Mouse (Mus musculus): ENCODE results near the gene Eif2b4. TPM values are rescaled to one million over a fixed set of nuclear protein-coding genes. Genes with fewer than 3 reads are reported as not detected.

Eif2b4 gene
- polyA plus RNA-seq, 1 experiment from 2014 or later: 81.4 TPM

GRCm38 (mm10) chr5:31179766-31180630, 13.2 kb downstream of the Eif2b4 start, which contains the start of the genes Gm29609 and Gtf3c2:
Gene Gm29609, minus strand, starts transcription at chr5:31179911.
Gene Gtf3c2, minus strand, starts transcription at chr5:31180144.
- peak; percentile 94 for DNase-seq (ENCODE audit: low spot score)
- peaks cover 12% of the 10 kb centered on the region; the same call in 1 of the 2 replicates for H3K4me1 ChIP-seq
- peak within 1 kb of the TSS; percentile 71 for H3K4me3 ChIP-seq
- H3K27me3 ChIP-seq (replicated peaks; ENCODE audit: low read depth, poor library complexity, severe bottlenecking): no peaks in the 10 kb centered on the region
- H3K36me3 ChIP-seq (replicated peaks): peaks cover 17% of the 10 kb centered on the region
- peak within 1 kb of the TSS; percentile 94 for H3K27ac ChIP-seq (replicated peaks)
- WGBS: under 1% methylated on average over 59 of the region's 59 CpGs
- no peaks in the 10 kb centered on the region for H3K9me3 ChIP-seq

- no peaks in the 10 kb centered on the region for H3K27me3 ChIP-seq (replicated peaks; ENCODE audit: low read depth, poor library complexity, severe bottlenecking)
- peak overlapping the region; percentile 71 for H3K4me3 ChIP-seq
- WGBS: under 1% methylated on average over 25 of the region's 25 CpGs
- peaks cover 12% of the 10 kb centered on the region; the same call in 1 of the 2 replicates for H3K4me1 ChIP-seq
- DNase-seq (ENCODE audit: low spot score): peak; percentile 59
- H3K36me3 ChIP-seq (replicated peaks): peaks cover 24% of the 10 kb centered on the region
- H3K27ac ChIP-seq (replicated peaks): peak overlapping the region; percentile 94
- no peaks in the 10 kb centered on the region for H3K9me3 ChIP-seq
These were observed 13.9 kb downstream of the Eif2b4 start for GRCm38 (mm10) chr5:31179301-31179765.

- Histone ChIP-seq H3K27me3 (replicated peaks; ENCODE audit: low read depth, poor library complexity, severe bottlenecking) (no peaks in the 10 kb centered on the region), H3K36me3 (replicated peaks) (peaks cover 99% of the 10 kb centered on the region), H3K27ac (replicated peaks) (no peak overlapping the region), H3K4me1 (no peaks in the 10 kb centered on the region), H3K4me3 (no peak overlapping the region), H3K9me3 (no peaks in the 10 kb centered on the region)
- WGBS: 90% methylated on average over 4 of the region's 4 CpGs
- DNase-seq (ENCODE audit: low spot score): no peak
These were observed 24.6 kb downstream of the Eif2b4 start for GRCm38 (mm10) chr5:31168630-31169029.

GRCm38 (mm10) chr5:31164878-31165277, 28.4 kb downstream of the Eif2b4 start:
- Histone ChIP-seq H3K4me1 (no peaks in the 10 kb centered on the region), H3K36me3 (replicated peaks) (peaks cover 100% of the 10 kb centered on the region), H3K27ac (replicated peaks) (no peak overlapping the region), H3K27me3 (replicated peaks; ENCODE audit: low read depth, poor library complexity, severe bottlenecking) (no peaks in the 10 kb centered on the region), H3K4me3 (no peak overlapping the region), H3K9me3 (no peaks in the 10 kb centered on the region)
- DNase-seq (ENCODE audit: low spot score): no peak
- 94% methylated on average over 1 of the region's 1 CpGs for WGBS

GRCm38 (mm10) chr5:31162462-31162861, 30.8 kb downstream of the Eif2b4 start:
- Histone ChIP-seq H3K36me3 (replicated peaks) (peaks cover 100% of the 10 kb centered on the region), H3K4me3 (no peak overlapping the region), H3K27me3 (replicated peaks; ENCODE audit: low read depth, poor library complexity, severe bottlenecking) (no peaks in the 10 kb centered on the region), H3K9me3 (no peaks in the 10 kb centered on the region), H3K27ac (replicated peaks) (no peak overlapping the region), H3K4me1 (no peaks in the 10 kb centered on the region)
- DNase-seq (ENCODE audit: low spot score): no peak

GRCm38 (mm10) chr5:31154152-31154553, 39.1 kb downstream of the Eif2b4 start, which contains the start of gene Mpv17:
Gene Mpv17, minus strand, starts transcription at chr5:31154251.
- WGBS: under 1% methylated on average over 19 of the region's 19 CpGs
- Histone ChIP-seq H3K36me3 (replicated peaks) (peaks cover 63% of the 10 kb centered on the region), H3K4me1 (peaks cover 10% of the 10 kb centered on the region), H3K27me3 (replicated peaks; ENCODE audit: low read depth, poor library complexity, severe bottlenecking) (no peaks in the 10 kb centered on the region), H3K9me3 (no peaks in the 10 kb centered on the region), H3K27ac (replicated peaks) (peak within 1 kb of the TSS; percentile 84), H3K4me3 (peak within 1 kb of the TSS; percentile 67)
- DNase-seq (ENCODE audit: low spot score): peak; percentile 89

GRCm38 (mm10) chr5:31153516-31154151, 39.6 kb downstream of the Eif2b4 start:
- DNase-seq (ENCODE audit: low spot score): no peak
- H3K4me1 ChIP-seq: peaks cover 10% of the 10 kb centered on the region
- whole genome bisulfite sequencing: 42% methylated on average over 6 of the region's 6 CpGs

GRCm38 (mm10) chr5:31151746-31152145, 41.5 kb downstream of the Eif2b4 start:
- 90% methylated on average over 3 of the region's 3 CpGs for WGBS
- no peak for DNase-seq (ENCODE audit: low spot score)

More at GRCm38 (mm10) chr5:31153516-31154151, 39.6 kb downstream of the Eif2b4 start:
- H3K36me3 ChIP-seq (replicated peaks): peaks cover 60% of the 10 kb centered on the region
- H3K9me3 ChIP-seq: no peaks in the 10 kb centered on the region
- H3K4me3 ChIP-seq: peak overlapping the region; percentile 67
- peak overlapping the region; percentile 84 for H3K27ac ChIP-seq (replicated peaks)
- no peaks in the 10 kb centered on the region for H3K27me3 ChIP-seq (replicated peaks; ENCODE audit: low read depth, poor library complexity, severe bottlenecking)

GRCm38 (mm10) chr5:31149781-31150180, 43.4 kb downstream of the Eif2b4 start:
- DNase-seq (ENCODE audit: low spot score): no peak
- WGBS: 90% methylated on average over 4 of the region's 4 CpGs
- no peaks in the 10 kb centered on the region for H3K9me3 ChIP-seq
- H3K36me3 ChIP-seq (replicated peaks): peaks cover 55% of the 10 kb centered on the region
- no peak overlapping the region for H3K27ac ChIP-seq (replicated peaks)
- no peaks in the 10 kb centered on the region for H3K27me3 ChIP-seq (replicated peaks; ENCODE audit: low read depth, poor library complexity, severe bottlenecking)
- peaks cover 10% of the 10 kb centered on the region for H3K4me1 ChIP-seq
- no peak overlapping the region for H3K4me3 ChIP-seq

More at GRCm38 (mm10) chr5:31151746-31152145, 41.5 kb downstream of the Eif2b4 start:
- H3K4me1 ChIP-seq: peaks cover 10% of the 10 kb centered on the region
- no peak overlapping the region for H3K4me3 ChIP-seq
- H3K9me3 ChIP-seq: no peaks in the 10 kb centered on the region
- H3K36me3 ChIP-seq (replicated peaks): peaks cover 55% of the 10 kb centered on the region
- H3K27me3 ChIP-seq (replicated peaks; ENCODE audit: low read depth, poor library complexity, severe bottlenecking): no peaks in the 10 kb centered on the region
- no peak overlapping the region for H3K27ac ChIP-seq (replicated peaks)

GRCm38 (mm10) chr5:31138968-31139425, 54.2 kb downstream of the Eif2b4 start:
- Histone ChIP-seq H3K4me3 (peak overlapping the region; percentile 47), H3K27me3 (replicated peaks; ENCODE audit: low read depth, poor library complexity, severe bottlenecking) (peaks cover 66% of the 10 kb centered on the region), H3K9me3 (no peaks in the 10 kb centered on the region), H3K27ac (replicated peaks) (no peak overlapping the region), H3K36me3 (replicated peaks) (peaks cover 17% of the 10 kb centered on the region), H3K4me1 (peaks cover 26% of the 10 kb centered on the region)
- WGBS: 14% methylated on average over 9 of the region's 9 CpGs
- DNase-seq (ENCODE audit: low spot score): peak; percentile 51

- H3K27ac ChIP-seq (replicated peaks): no peak within 1 kb of the TSS
- DNase-seq (ENCODE audit: low spot score): peak; percentile 44
- peaks cover 12% of the 10 kb centered on the region for H3K36me3 ChIP-seq (replicated peaks)
- H3K4me3 ChIP-seq: peak within 1 kb of the TSS; percentile 47
- 1% methylated on average over 52 of the region's 52 CpGs for WGBS
- H3K4me1 ChIP-seq: peaks cover 26% of the 10 kb centered on the region
- H3K27me3 ChIP-seq (replicated peaks; ENCODE audit: low read depth, poor library complexity, severe bottlenecking): peaks cover 72% of the 10 kb centered on the region
- H3K9me3 ChIP-seq: no peaks in the 10 kb centered on the region
These were observed 54.8 kb downstream of the Eif2b4 start, which contains the start of gene Ucn for GRCm38 (mm10) chr5:31138241-31138967. Gene Ucn, minus strand, starts transcription at chr5:31138829.

- peaks cover 9% of the 10 kb centered on the region for H3K36me3 ChIP-seq (replicated peaks)
- DNase-seq (ENCODE audit: low spot score): peak; percentile 27
- WGBS: 1% methylated on average over 13 of the region's 13 CpGs
- H3K4me1 ChIP-seq: peaks cover 26% of the 10 kb centered on the region
- H3K27me3 ChIP-seq (replicated peaks; ENCODE audit: low read depth, poor library complexity, severe bottlenecking): peaks cover 74% of the 10 kb centered on the region
- no peak overlapping the region for H3K27ac ChIP-seq (replicated peaks)
- no peaks in the 10 kb centered on the region for H3K9me3 ChIP-seq
- H3K4me3 ChIP-seq: peak overlapping the region; percentile 47
These were observed 55.6 kb downstream of the Eif2b4 start for GRCm38 (mm10) chr5:31137658-31138057.

Data from embryonic facial prominence, embryonic 10.5 days (tissue).